Mouse (Mus musculus) monocyte, adult 2 months (primary cell): Measurements from ENCODE around the gene Smok2a.
"Not testable (repeated sequence)": the region's sequence is repeated elsewhere in the genome, so short reads cannot be mapped to it uniquely, and the experiment has no call there.

ENCODE experiments used
- DNase-seq, 2 experiments: peaks; one replicate each; pipeline ENCODE4 v3.0.0; 2022; ENCODE audit warnings: low spot score in 2 of 2, low read depth in 1 of 2

Gene Smok2a

DNA sequence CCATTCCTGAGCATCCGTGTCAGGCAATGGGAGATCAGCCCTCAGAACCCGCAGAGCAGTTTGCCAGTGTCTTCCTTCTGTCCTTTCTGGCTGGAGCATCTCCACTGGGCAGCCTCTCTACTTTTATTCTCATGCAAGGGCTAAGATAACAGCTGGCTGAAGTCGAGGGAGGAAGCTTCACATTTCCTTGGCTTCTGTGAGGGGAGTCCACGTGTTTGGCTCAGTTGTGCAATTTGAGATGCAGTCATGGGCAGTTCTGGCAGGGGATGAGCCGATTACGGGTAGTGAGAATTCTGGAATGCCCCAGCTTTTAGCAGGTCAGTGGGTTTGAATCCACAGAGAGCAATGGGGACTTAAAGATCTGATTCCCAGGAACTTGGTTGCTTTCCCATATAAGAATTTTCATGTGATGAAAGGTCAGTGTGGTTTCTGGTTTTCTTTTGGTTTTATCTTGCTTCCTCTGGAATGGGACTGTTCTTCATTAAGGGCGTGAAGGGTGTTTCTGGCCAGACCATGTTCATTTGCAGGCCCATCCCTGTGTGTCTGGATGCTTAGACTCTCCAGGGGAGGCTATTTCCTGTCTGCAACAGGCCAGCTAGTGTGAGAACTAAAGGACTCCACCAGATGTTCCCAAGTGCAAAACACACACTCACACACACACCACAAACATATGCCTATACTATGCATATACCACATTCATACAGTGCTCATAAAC lies 8.7 kb upstream of the Smok2a start:
- DNase-seq, result no peak

DNA sequence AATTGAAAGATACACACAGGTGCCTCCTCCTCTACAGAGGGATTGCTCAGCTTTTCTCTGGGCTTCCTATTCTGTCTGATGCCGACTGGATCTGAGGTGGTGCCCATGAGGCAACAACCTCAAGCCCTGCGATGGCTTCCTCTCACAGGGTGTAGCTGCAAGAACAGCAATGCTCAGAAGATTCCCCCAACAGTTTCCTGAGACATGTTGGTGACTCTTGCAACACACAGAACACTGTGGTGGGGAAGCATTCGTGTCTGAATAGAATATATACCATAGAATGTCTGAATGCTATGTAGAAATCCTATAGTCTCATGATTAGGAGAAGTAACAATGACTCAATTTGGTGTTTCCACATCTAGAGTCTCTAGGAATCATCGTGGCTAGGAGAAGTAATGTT lies 6.8 kb upstream of the Smok2a start:
- DNase-seq, result peak in 1 of 2 experiments; percentile 28

DNA sequence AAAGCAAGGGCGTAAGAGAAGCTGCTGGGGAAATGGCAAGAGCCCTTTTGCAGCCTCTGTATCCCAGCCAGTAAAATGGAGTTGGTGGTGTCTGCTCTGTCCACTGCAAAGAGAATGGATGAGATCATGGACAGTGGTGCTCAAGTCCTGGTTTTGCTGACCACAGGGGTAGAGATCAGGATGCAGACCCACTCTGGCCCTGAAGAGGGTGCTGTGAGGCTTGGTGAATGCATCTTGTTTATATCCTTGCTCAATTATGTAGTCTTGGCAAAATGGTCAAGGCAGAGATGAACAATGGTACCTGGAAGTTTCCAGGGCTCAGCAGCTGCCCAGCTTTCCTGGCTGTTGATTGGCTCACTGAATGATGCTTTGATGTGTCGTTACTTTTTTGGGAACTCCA lies 5.4 kb upstream of the Smok2a start:
- DNase-seq, result no peak

DNA sequence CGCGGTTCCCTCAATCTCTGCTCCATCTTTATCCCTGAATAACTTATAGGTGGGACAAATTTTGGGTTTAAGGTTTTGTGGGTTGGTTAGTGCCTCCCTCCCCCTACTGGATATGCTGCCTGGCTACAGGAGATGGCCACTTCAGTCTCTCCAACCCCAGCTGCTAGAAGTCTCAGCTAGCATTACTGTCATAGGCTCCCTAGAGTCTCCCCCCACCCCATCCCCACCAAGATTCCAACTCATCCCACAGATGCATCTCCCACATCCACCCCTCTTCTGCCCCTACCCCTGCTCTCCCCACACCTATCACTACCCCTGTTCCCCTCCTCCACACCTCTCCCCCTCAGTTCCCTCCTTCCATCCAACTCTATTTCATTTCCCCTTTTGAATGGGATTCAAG lies 933 bp downstream of the Smok2a start:
- not testable (repeated sequence) for DNase-seq

DNA sequence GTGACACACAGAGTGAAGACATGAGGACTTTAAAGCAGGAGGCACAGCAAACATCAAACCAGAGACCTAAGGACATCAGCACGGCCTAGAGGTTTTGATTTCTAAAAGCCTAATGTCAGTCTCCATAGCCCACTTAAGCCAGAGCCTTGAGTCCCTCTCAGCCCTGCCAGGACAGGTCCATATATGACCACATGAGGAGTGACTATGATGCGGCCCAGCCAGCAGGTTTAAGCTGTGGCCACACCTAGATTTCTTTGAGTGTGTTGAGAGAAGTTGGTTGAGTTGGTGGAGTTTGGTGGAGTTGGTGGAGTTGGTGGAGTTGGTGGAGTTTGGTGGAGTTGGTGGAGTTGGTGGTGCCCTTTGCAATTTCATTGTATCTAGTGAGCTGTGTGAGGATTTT lies 9.0 kb downstream of the Smok2a start, which contains the start of gene Smok2b:
TSS of gene Smok2b (plus strand) at position 301 of the 400 bp plus-strand sequence.
- DNase-seq, result not testable (repeated sequence)

DNA sequence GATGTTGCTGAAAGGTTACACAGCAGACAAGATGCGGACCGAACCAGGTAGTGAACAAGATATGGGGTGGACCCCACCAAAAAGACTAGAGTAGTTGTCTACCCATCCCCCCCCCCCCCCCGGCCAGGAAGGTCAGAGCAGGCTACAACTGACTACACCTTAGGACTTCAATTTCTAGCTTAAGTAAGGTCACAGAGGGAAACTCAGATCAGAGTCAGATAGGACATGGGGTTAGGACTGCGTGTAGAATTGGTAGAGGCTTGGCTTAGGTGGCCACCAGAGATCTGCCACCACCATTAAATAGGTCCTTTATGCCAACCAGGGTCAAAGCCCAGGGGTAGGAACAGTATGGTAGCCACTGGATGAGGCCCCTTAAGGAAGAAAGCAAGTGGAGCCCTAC lies 18.5 kb downstream of the Smok2a start:
- not testable (repeated sequence) for DNase-seq

DNA sequence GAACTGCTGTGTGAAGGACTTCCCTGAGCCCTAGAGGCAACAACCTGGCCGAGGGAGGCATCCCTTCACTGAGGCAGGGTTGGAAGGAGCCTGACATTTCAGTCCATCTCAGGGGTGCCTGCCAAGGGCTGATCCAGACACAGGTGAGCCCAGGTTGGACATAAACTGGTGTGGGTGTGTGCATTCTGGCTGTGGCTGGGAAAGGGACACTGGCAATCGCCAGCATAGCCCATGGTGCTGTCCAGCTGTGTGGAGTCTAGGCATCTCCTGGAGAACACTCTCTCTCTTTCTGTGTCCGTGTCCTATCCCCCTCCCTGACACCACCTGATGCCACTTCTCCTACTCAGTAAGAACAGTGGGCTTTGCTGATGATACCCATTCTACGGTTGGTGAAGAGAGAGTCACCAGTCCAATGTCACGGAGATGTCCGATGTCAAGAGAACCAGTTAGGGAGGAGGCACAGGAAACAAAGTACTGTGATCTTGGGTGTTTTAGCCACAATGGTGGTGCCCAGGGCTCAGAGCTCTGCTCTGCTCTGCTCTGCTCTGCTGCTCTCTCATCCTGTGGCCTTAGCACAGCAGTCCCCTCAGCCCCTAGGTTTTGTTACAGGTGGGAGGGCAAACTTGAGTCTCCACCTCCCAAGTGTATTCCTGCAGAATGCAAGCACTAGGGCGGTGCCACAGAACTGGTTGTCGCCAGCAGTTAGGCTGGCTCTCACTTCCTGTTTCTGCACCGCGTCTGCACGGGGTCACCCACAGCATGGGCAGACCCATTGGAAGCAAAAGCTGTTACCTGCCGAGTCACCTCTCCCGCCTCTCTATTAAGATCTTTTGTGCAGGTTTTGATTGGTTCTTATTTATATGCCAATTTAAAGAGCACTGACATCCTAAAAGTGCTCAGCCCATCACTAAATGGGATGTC lies 20.1 kb downstream of the Smok2a start:
- not testable (repeated sequence) for DNase-seq

DNA sequence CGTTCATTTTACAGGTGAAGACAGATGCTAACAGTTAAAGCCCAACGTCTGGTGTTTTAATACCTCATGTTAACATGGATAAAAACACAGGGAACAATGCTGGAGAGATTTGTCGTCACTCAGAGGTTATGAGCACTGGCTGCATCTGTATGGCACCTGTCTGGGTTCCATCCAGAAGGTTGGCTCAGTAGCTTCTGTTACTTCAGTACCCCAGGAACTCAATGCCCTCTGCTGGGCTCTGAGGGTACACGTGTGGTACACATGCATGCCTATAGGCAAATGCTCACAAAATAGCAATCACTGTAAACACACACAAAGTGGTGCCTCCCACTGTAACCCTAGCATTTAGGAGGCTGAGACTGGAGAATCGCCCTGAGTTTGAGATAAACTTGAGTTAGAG lies 33.8 kb downstream of the Smok2a start:
- not testable (repeated sequence) for DNase-seq
